Mouse (Mus musculus): ENCODE measurements around the gene Acot3. TPM values are rescaled to one million over a fixed set of nuclear protein-coding genes. Genes with fewer than 3 reads are reported as not detected.
"Not testable (repeated sequence)": the region's sequence is repeated elsewhere in the genome, so short reads cannot be mapped to it uniquely, and the experiment has no call there.

Gene Acot3
- polyA plus RNA-seq, 1 experiment from 2014 or later: 1.4 TPM

GRCm38 (mm10) chr12:84069582-84069981 is 17.6 kb downstream of the Acot3 start:
- H3K9me3 ChIP-seq (ENCODE audit: control insufficient read depth, low read length); H3K27ac ChIP-seq (ENCODE audit: low read depth, low read length); ATAC-seq; H3K4me1 ChIP-seq (ENCODE audit: control insufficient read depth, insufficient read depth, low read depth, low read length); H3K36me3 ChIP-seq (ENCODE audit: control insufficient read depth, insufficient read depth, low read length): not testable (repeated sequence)
- peak overlapping the region; percentile 45 for H3K4me3 ChIP-seq (ENCODE audit: low read length)
- peaks cover 17% of the 10 kb centered on the region for H3K27me3 ChIP-seq (replicated peaks; ENCODE audit: control insufficient read depth, insufficient read depth, low read length)
- peak overlapping the region; percentile 45 for H3K9ac ChIP-seq (ENCODE audit: low read depth, low read length)
- 3% methylated on average over 13 of the region's 52 CpGs for WGBS
- peak overlapping the region; percentile 67 for H3K4me2 ChIP-seq (ENCODE audit: low read length)

- no peaks in the 10 kb centered on the region for H3K36me3 ChIP-seq (ENCODE audit: control insufficient read depth, insufficient read depth, low read length)
- peaks cover 17% of the 10 kb centered on the region for H3K27me3 ChIP-seq (replicated peaks; ENCODE audit: control insufficient read depth, insufficient read depth, low read length)
- WGBS: 92% methylated on average over 2 of the region's 2 CpGs
- ATAC-seq: no peak
- no peak overlapping the region for H3K9ac ChIP-seq (ENCODE audit: low read depth, low read length)
- H3K4me2 ChIP-seq (ENCODE audit: low read length): no peak overlapping the region
- H3K4me1 ChIP-seq (ENCODE audit: control insufficient read depth, insufficient read depth, low read depth, low read length): no peaks in the 10 kb centered on the region; the same call in 1 of the 2 replicates
- no peak overlapping the region for H3K27ac ChIP-seq (ENCODE audit: low read depth, low read length)
- H3K4me3 ChIP-seq (ENCODE audit: low read length): no peak overlapping the region
- no peaks in the 10 kb centered on the region for H3K9me3 ChIP-seq (ENCODE audit: control insufficient read depth, low read length)
Observed at GRCm38 (mm10) chr12:84071696-84072095, 19.8 kb downstream of the Acot3 start.

DNA sequence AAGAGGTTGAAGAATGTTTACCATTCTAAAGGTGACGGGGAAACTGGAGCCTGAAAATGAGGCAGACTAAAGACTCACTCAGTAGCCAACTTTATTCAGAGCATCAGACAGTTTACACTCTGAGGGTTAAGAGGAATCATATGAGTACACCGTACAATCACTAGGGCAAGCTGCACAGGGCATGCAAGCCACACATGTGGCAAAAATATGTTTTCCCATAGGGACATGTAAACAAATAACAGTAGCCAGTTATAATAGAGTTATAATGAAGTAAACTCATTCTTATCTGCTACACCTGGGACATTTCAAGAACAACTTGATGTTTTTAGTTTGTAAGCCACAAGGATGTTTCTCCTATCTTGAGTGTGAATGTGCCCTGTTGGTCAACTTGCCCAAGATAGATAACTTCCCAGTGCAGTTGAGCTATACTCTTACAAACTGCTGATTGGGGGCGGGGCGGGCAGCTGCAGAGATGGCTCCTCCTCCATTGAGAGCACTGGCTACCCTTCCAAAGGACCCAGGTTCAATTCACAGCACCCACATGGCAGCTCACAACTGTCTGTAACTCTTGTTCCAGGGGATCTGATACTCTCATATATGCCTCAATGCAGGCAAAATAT is 25.5 kb downstream of the Acot3 start:
- no peak for ATAC-seq
- 88% methylated on average over 4 of the region's 4 CpGs for WGBS
- no peaks in the 10 kb centered on the region for H3K36me3 ChIP-seq (ENCODE audit: control insufficient read depth, insufficient read depth, low read length)

DNA sequence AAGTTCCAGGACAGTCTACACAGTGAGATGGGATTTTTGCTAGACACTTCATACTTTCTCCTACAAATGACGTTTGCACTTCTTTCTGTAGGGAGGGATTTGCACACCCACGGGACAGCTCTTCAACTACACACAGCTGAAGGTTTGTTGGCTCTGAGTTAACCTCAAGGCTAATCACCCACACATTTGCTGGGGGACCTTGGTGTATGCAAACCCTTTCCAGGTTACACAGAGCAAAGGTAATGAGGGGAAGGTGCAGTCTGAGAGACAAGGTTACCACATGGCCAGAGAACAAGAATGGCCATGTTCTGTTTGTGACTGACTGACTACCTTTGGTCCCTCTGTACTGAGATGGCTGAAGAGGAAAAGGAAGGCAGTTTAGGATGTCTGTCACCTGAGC is 31.9 kb downstream of the Acot3 start:
- ATAC-seq: no peak
- H3K4me1 ChIP-seq (ENCODE audit: control insufficient read depth, insufficient read depth, low read depth, low read length): no peaks in the 10 kb centered on the region
- 90% methylated on average over 2 of the region's 2 CpGs for WGBS
- H3K9ac ChIP-seq (ENCODE audit: low read depth, low read length): no peak overlapping the region
- H3K4me2 ChIP-seq (ENCODE audit: low read length): no peak overlapping the region
- H3K27ac ChIP-seq (ENCODE audit: low read depth, low read length): no peak overlapping the region
- no peaks in the 10 kb centered on the region for H3K27me3 ChIP-seq (replicated peaks; ENCODE audit: control insufficient read depth, insufficient read depth, low read length)
- H3K9me3 ChIP-seq (ENCODE audit: control insufficient read depth, low read length): no peaks in the 10 kb centered on the region
- no peaks in the 10 kb centered on the region for H3K36me3 ChIP-seq (ENCODE audit: control insufficient read depth, insufficient read depth, low read length)
- H3K4me3 ChIP-seq (ENCODE audit: low read length): no peak overlapping the region

More for the DNA sequence above, 25.5 kb downstream of the Acot3 start:
- Histone ChIP-seq H3K4me2 (ENCODE audit: low read length) (no peak overlapping the region), H3K4me1 (ENCODE audit: control insufficient read depth, insufficient read depth, low read depth, low read length) (no peaks in the 10 kb centered on the region), H3K27me3 (replicated peaks; ENCODE audit: control insufficient read depth, insufficient read depth, low read length) (no peaks in the 10 kb centered on the region), H3K9ac (ENCODE audit: low read depth, low read length) (no peak overlapping the region), H3K27ac (ENCODE audit: low read depth, low read length) (no peak overlapping the region), H3K4me3 (ENCODE audit: low read length) (no peak overlapping the region), H3K9me3 (ENCODE audit: control insufficient read depth, low read length) (no peaks in the 10 kb centered on the region)

DNA sequence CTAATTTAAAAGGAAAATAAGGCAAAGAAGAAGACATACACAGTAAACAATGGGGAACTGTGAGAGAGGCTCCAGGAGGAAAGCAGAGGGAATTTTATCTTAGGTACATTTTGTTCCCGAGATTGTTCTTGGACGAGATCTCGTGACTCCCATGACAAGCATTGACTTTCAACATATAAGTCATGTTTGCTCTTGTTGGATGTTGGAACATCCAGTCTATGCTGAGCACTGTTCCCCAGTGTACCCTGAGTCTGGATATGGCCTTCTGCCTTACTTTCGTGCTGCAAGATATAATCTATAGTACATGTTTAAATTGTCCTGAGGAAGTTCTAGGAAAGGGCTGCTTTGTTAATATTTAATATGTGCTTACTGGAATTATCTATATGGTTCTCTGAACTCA is 32.6 kb downstream of the Acot3 start:
- H3K36me3 ChIP-seq (ENCODE audit: control insufficient read depth, insufficient read depth, low read length): no peaks in the 10 kb centered on the region
- H3K4me3 ChIP-seq (ENCODE audit: low read length): no peak overlapping the region
- H3K4me1 ChIP-seq (ENCODE audit: control insufficient read depth, insufficient read depth, low read depth, low read length): no peaks in the 10 kb centered on the region
- no peak overlapping the region for H3K9ac ChIP-seq (ENCODE audit: low read depth, low read length)
- no peak overlapping the region for H3K27ac ChIP-seq (ENCODE audit: low read depth, low read length)
- H3K4me2 ChIP-seq (ENCODE audit: low read length): no peak overlapping the region
- H3K27me3 ChIP-seq (replicated peaks; ENCODE audit: control insufficient read depth, insufficient read depth, low read length): no peaks in the 10 kb centered on the region
- WGBS: 86% methylated on average over 4 of the region's 4 CpGs
- H3K9me3 ChIP-seq (ENCODE audit: control insufficient read depth, low read length): peaks cover 5% of the 10 kb centered on the region; the same call in 1 of the 2 replicates
- ATAC-seq: no peak

- H3K4me3 ChIP-seq (ENCODE audit: low read length); H3K27me3 ChIP-seq (replicated peaks; ENCODE audit: control insufficient read depth, insufficient read depth, low read length); H3K9me3 ChIP-seq (ENCODE audit: control insufficient read depth, low read length); H3K4me2 ChIP-seq (ENCODE audit: low read length); H3K9ac ChIP-seq (ENCODE audit: low read depth, low read length); ATAC-seq; H3K4me1 ChIP-seq (ENCODE audit: control insufficient read depth, insufficient read depth, low read depth, low read length); H3K36me3 ChIP-seq (ENCODE audit: control insufficient read depth, insufficient read depth, low read length); H3K27ac ChIP-seq (ENCODE audit: low read depth, low read length): not testable (repeated sequence)
- WGBS: 89% methylated on average over 5 of the region's 5 CpGs
Observed at GRCm38 (mm10) chr12:84094666-84095065, 42.7 kb downstream of the Acot3 start.

GRCm38 (mm10) chr12:84099605-84100004 is 47.7 kb downstream of the Acot3 start:
- 98% methylated on average over 2 of the region's 2 CpGs for WGBS
- H3K9me3 ChIP-seq (ENCODE audit: control insufficient read depth, low read length): 0 out of 2 replicates have a peak, but pooled peaks cover 2% of the 10 kb centered on the region
- H3K36me3 ChIP-seq (ENCODE audit: control insufficient read depth, insufficient read depth, low read length): no peaks in the 10 kb centered on the region
- no peak overlapping the region for H3K4me2 ChIP-seq (ENCODE audit: low read length)
- peaks cover 4% of the 10 kb centered on the region; the same call in 1 of the 2 replicates for H3K4me1 ChIP-seq (ENCODE audit: control insufficient read depth, insufficient read depth, low read depth, low read length)
- no peak overlapping the region for H3K9ac ChIP-seq (ENCODE audit: low read depth, low read length)
- H3K27ac ChIP-seq (ENCODE audit: low read depth, low read length): no peak overlapping the region
- no peaks in the 10 kb centered on the region for H3K27me3 ChIP-seq (replicated peaks; ENCODE audit: control insufficient read depth, insufficient read depth, low read length)
- H3K4me3 ChIP-seq (ENCODE audit: low read length): no peak overlapping the region
- no peak for ATAC-seq

GRCm38 (mm10) chr12:84100071-84100470 is 48.1 kb downstream of the Acot3 start:
- Histone ChIP-seq H3K27ac (ENCODE audit: low read depth, low read length) (no peak overlapping the region), H3K4me3 (ENCODE audit: low read length) (no peak overlapping the region), H3K4me2 (ENCODE audit: low read length) (peak overlapping the region; percentile 80), H3K9me3 (ENCODE audit: control insufficient read depth, low read length) (0 out of 2 replicates have a peak, but pooled peaks cover 2% of the 10 kb centered on the region), H3K9ac (ENCODE audit: low read depth, low read length) (no peak overlapping the region), H3K36me3 (ENCODE audit: control insufficient read depth, insufficient read depth, low read length) (no peaks in the 10 kb centered on the region), H3K4me1 (ENCODE audit: control insufficient read depth, insufficient read depth, low read depth, low read length) (peaks cover 4% of the 10 kb centered on the region; the same call in 1 of the 2 replicates), H3K27me3 (replicated peaks; ENCODE audit: control insufficient read depth, insufficient read depth, low read length) (no peaks in the 10 kb centered on the region)
- no peak for ATAC-seq
- WGBS: 25% methylated on average over 1 of the region's 1 CpGs

GRCm38 (mm10) chr12:84100604-84101492 is 48.9 kb downstream of the Acot3 start, which contains the start of gene Acot6:
TSS of gene Acot6 (plus strand) at chr12:84100654.
- H3K36me3 ChIP-seq (ENCODE audit: control insufficient read depth, insufficient read depth, low read length); H3K9me3 ChIP-seq (ENCODE audit: control insufficient read depth, low read length); H3K27me3 ChIP-seq (replicated peaks; ENCODE audit: control insufficient read depth, insufficient read depth, low read length); H3K4me1 ChIP-seq (ENCODE audit: control insufficient read depth, insufficient read depth, low read depth, low read length): not testable (repeated sequence)
- Histone ChIP-seq H3K4me3 (ENCODE audit: low read length) (peak within 1 kb of the TSS; percentile 56), H3K4me2 (ENCODE audit: low read length) (peak within 1 kb of the TSS; percentile 80), H3K27ac (ENCODE audit: low read depth, low read length) (peak within 1 kb of the TSS; percentile 39; the same call in 1 of the 2 replicates), H3K9ac (ENCODE audit: low read depth, low read length) (peak within 1 kb of the TSS; percentile 76)
- ATAC-seq: peak; percentile 91
- under 1% methylated on average over 44 of the region's 80 CpGs for WGBS
